Mouse (Mus musculus): Measurements from ENCODE around the gene Igsf8. TPM values are rescaled to one million over a fixed set of nuclear protein-coding genes. Genes with fewer than 3 reads are reported as not detected.
A peak's percentile ranks its signal among the peaks of the same experiment; 100 is the strongest.

Gene Igsf8
- total RNA-seq, 4 experiments from 2014 or later: 7.3 to 10.5 (median 7.7) TPM

GRCm38 (mm10) chr1:172322725-172323124 is 61.3 kb downstream of the Igsf8 start:
- no peak for DNase-seq (ENCODE audit: low spot score in 2 of 2)

- no peak for DNase-seq (ENCODE audit: low spot score in 2 of 2)
These were observed 61.9 kb downstream of the Igsf8 start for GRCm38 (mm10) chr1:172323298-172323697.

- no peak for DNase-seq (ENCODE audit: low spot score in 2 of 2)
These were observed 62.4 kb downstream of the Igsf8 start for GRCm38 (mm10) chr1:172323801-172324359.

GRCm38 (mm10) chr1:172324725-172325124 is 63.3 kb downstream of the Igsf8 start:
- DNase-seq (ENCODE audit: low spot score in 2 of 2): peak in 1 of 2 experiments; percentile 62

- no peak for DNase-seq (ENCODE audit: low spot score in 2 of 2)
These were observed 64.5 kb downstream of the Igsf8 start for GRCm38 (mm10) chr1:172325680-172326535.

GRCm38 (mm10) chr1:172326684-172327083 is 65.2 kb downstream of the Igsf8 start:
- no peak for DNase-seq (ENCODE audit: low spot score in 2 of 2)

- no peak for DNase-seq (ENCODE audit: low spot score in 2 of 2)
These were observed 66.0 kb downstream of the Igsf8 start for GRCm38 (mm10) chr1:172327206-172328001.

- no peak for DNase-seq (ENCODE audit: low spot score in 2 of 2)
These were observed 66.6 kb downstream of the Igsf8 start for GRCm38 (mm10) chr1:172328041-172328440.

GRCm38 (mm10) chr1:172328461-172328860 is 67.0 kb downstream of the Igsf8 start:
- DNase-seq (ENCODE audit: low spot score in 2 of 2): no peak

- DNase-seq (ENCODE audit: low spot score in 2 of 2): no peak
These were observed 67.7 kb downstream of the Igsf8 start, which contains the start of gene Kcnj9 for GRCm38 (mm10) chr1:172329131-172329530. Kcnj9 (minus strand) TSS chr1:172329318.

GRCm38 (mm10) chr1:172329616-172330015 is 68.2 kb downstream of the Igsf8 start:
- DNase-seq (ENCODE audit: low spot score in 2 of 2): no peak

GRCm38 (mm10) chr1:172331422-172331947 is 70.0 kb downstream of the Igsf8 start:
- no peak for DNase-seq (ENCODE audit: low spot score in 2 of 2)

GRCm38 (mm10) chr1:172332925-172333324 is 71.5 kb downstream of the Igsf8 start:
- DNase-seq (ENCODE audit: low spot score in 2 of 2): no peak

GRCm38 (mm10) chr1:172333512-172333911 is 72.1 kb downstream of the Igsf8 start:
- no peak for DNase-seq (ENCODE audit: low spot score in 2 of 2)

GRCm38 (mm10) chr1:172335804-172336203 is 74.4 kb downstream of the Igsf8 start:
- no peak for DNase-seq (ENCODE audit: low spot score in 2 of 2)

GRCm38 (mm10) chr1:172337411-172338185 is 76.2 kb downstream of the Igsf8 start:
- DNase-seq (ENCODE audit: low spot score in 2 of 2): no peak

- peak in 1 of 2 experiments; percentile 27 for DNase-seq (ENCODE audit: low spot score in 2 of 2)
These were observed 79.4 kb downstream of the Igsf8 start, which contains the start of gene Kcnj10 for GRCm38 (mm10) chr1:172340729-172341321. Kcnj10 (plus strand) TSS chr1:172341210.

GRCm38 (mm10) chr1:172341386-172341785 is 79.9 kb downstream of the Igsf8 start:
- DNase-seq (ENCODE audit: low spot score in 2 of 2): no peak

- DNase-seq (ENCODE audit: low spot score in 2 of 2): no peak
These were observed 81.3 kb downstream of the Igsf8 start for GRCm38 (mm10) chr1:172342729-172343128.

- no peak for DNase-seq (ENCODE audit: low spot score in 2 of 2)
These were observed 82.5 kb downstream of the Igsf8 start for GRCm38 (mm10) chr1:172343914-172344313.
